ENCODE assay signal across 16 mouse cellular contexts in the genomic region with DNA sequence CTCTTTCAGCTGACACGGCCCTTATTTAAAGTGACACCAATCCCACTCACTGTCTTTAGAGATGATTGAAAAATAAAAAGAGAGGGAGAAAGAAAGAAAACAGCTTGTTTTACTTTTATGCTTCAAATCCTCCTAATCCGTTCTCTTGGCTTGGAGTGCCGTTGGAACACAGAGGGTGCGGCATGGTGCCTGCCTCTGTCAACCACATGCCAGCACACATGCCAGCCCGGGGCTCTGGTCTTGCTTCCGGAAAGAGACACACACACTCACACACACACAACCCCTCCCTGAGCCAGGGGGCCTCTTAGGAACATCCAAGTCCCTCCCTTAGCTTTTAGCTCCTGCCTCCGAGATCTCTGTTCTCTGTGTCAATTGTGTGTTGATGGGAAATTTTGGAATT.
"Had no signal": no experiment of that assay in that cellular context is flagged by ENCODE, and none has a peak within 500 bp of the region (broad histone marks: within the 10 kb centered on the region; RNA-seq: fewer than 3 reads in every experiment).

No protein-coding gene starts in this region.

- H3K4me3 ChIP-seq: kidney, embryonic 15.5 days; limb, embryonic 12.5 days; liver, embryonic 13.5 days; lung, embryonic 15.5 days; midbrain, embryonic 12.5 days; myocyte; neural tube, embryonic 15.5 days had no signal

- H3K4me2 ChIP-seq: kidney, embryonic 15.5 days; limb, embryonic 12.5 days; liver, embryonic 13.5 days; lung, embryonic 15.5 days; midbrain, embryonic 12.5 days; neural tube, embryonic 15.5 days had no signal

- H3K4me1 ChIP-seq: kidney, embryonic 15.5 days; limb, embryonic 12.5 days; liver, embryonic 13.5 days; lung, embryonic 15.5 days; midbrain, embryonic 12.5 days; neural tube, embryonic 15.5 days had no signal

- H3K9me3 ChIP-seq: kidney, embryonic 15.5 days; limb, embryonic 12.5 days; liver, embryonic 13.5 days; lung, embryonic 15.5 days; midbrain, embryonic 12.5 days; neural tube, embryonic 15.5 days had no signal

- H3K27ac ChIP-seq: kidney, embryonic 15.5 days; limb, embryonic 12.5 days; liver, embryonic 13.5 days; lung, embryonic 15.5 days; midbrain, embryonic 12.5 days; neural tube, embryonic 15.5 days had no signal

- H3K27me3 ChIP-seq: kidney, embryonic 15.5 days; liver, embryonic 13.5 days; lung, embryonic 15.5 days; midbrain, embryonic 12.5 days; neural tube, embryonic 15.5 days had no signal

- H3K36me3 ChIP-seq: kidney, embryonic 15.5 days; limb, embryonic 12.5 days; liver, embryonic 13.5 days; lung, embryonic 15.5 days; midbrain, embryonic 12.5 days; neural tube, embryonic 15.5 days had no signal

- H3K9ac ChIP-seq: kidney, embryonic 15.5 days; limb, embryonic 12.5 days; liver, embryonic 13.5 days; liver, postnatal 0 days; lung, embryonic 15.5 days; midbrain, embryonic 12.5 days; neural tube, embryonic 15.5 days had no signal

- DNase-seq: kidney, postnatal 14 days; layer of hippocampus, adult 9-11 months; liver; liver, embryonic 13.5 days; liver, postnatal 0 days; lung, postnatal 14 days; right cerebral cortex, adult 18-20 months; spleen, adult 18-20 months; thymus, adult 18-20 months; thymus, postnatal 14 days had no signal

- ATAC-seq: liver, postnatal 0 days had no signal
